In genomic region chr10:127381743-127382134, GRCm38 (mm10) we compare ENCODE assay signal across 9 mouse cellular contexts. TPM values are rescaled to one million over a fixed set of nuclear protein-coding genes. Genes with fewer than 3 reads are reported as not detected.
DNase-seq lines count a peak whose midpoint lies in the region; ATAC-seq and TF ChIP-seq lines count a peak whose summit lies in the region.
"Had no signal": no experiment of that assay in that cellular context is flagged by ENCODE, and none has a peak within 500 bp of the region (broad histone marks: within the 10 kb centered on the region; RNA-seq: fewer than 3 reads in every experiment).

No protein-coding gene starts in this region.

- no peaks in the 10 kb centered on the region for H3K27me3 ChIP-seq in embryonic facial prominence, embryonic 15.5 days
- H3K27me3 ChIP-seq in intestine, embryonic 16.5 days (replicated peaks; ENCODE audit: control insufficient read depth, insufficient read depth, low read length), result no peaks in the 10 kb centered on the region
- no peaks in the 10 kb centered on the region for H3K27me3 ChIP-seq in neural tube, embryonic 13.5 days

- WGBS in lung, adult 2 months, result 45% methylated on average over 2 of the region's 2 CpGs
- WGBS in embryonic facial prominence, embryonic 15.5 days, result 54% methylated on average over 2 of the region's 2 CpGs
- 51% methylated on average over 2 of the region's 2 CpGs for WGBS in intestine, embryonic 16.5 days
- 66% methylated on average over 2 of the region's 2 CpGs for WGBS in neural tube, embryonic 13.5 days

- peak overlapping the region; percentile 66; the same call in 1 of the 2 replicates for H3K9ac ChIP-seq in embryonic facial prominence, embryonic 15.5 days
- peak overlapping the region; percentile 88; the same call in 1 of the 2 replicates for H3K9ac ChIP-seq in intestine, embryonic 16.5 days (ENCODE audit: low read depth, low read length)
- H3K9ac ChIP-seq in neural tube, embryonic 13.5 days, result peak overlapping the region; percentile 91

- peaks cover 11% of the 10 kb centered on the region for H3K4me1 ChIP-seq in lung, adult 2 months (ENCODE audit: control insufficient read depth, insufficient read depth, low read length)
- peaks cover 8% of the 10 kb centered on the region for H3K4me1 ChIP-seq in embryonic facial prominence, embryonic 15.5 days
- H3K4me1 ChIP-seq in intestine, embryonic 16.5 days (ENCODE audit: control insufficient read depth, insufficient read depth, low read length), result peaks cover 16% of the 10 kb centered on the region
- H3K4me1 ChIP-seq in neural tube, embryonic 13.5 days (replicated peaks), result peaks cover 38% of the 10 kb centered on the region

- no peak for TF ChIP-seq CTCF in lung, adult 2 months (IDR thresholded peaks at IDR 0.05; ENCODE audit: insufficient read depth, low read length)

- H3K36me3 ChIP-seq in embryonic facial prominence, embryonic 15.5 days, result no peaks in the 10 kb centered on the region
- H3K36me3 ChIP-seq in intestine, embryonic 16.5 days (ENCODE audit: control insufficient read depth, insufficient read depth, low read length), result no peaks in the 10 kb centered on the region
- no peaks in the 10 kb centered on the region for H3K36me3 ChIP-seq in neural tube, embryonic 13.5 days

- ATAC-seq in embryonic facial prominence, embryonic 15.5 days (ENCODE audit: insufficient number of reproducible peaks, low FRiP score, low TSS enrichment, low read depth), result no peak
- no peak for ATAC-seq in intestine, embryonic 16.5 days
- no peak for ATAC-seq in neural tube, embryonic 13.5 days (ENCODE audit: low read depth)

- peak overlapping the region; percentile 54 for H3K4me2 ChIP-seq in embryonic facial prominence, embryonic 15.5 days (replicated peaks)
- peak overlapping the region; percentile 73 for H3K4me2 ChIP-seq in intestine, embryonic 16.5 days (ENCODE audit: low read depth, low read length)
- H3K4me2 ChIP-seq in neural tube, embryonic 13.5 days, result peak overlapping the region; percentile 74

- DNase-seq in lung, adult 2 months, result no peak
- DNase-seq in lung, postnatal 10 days, result no peak
- DNase-seq in layer of hippocampus, postnatal 36 days, result no peak
- no peak for DNase-seq in spleen, adult 18-20 months
- DNase-seq in gastrocnemius, postnatal 14 days, result no peak
- DNase-seq: kidney, postnatal 14 days had no signal

- no peak for TF ChIP-seq POLR2A in lung, adult 2 months (IDR thresholded peaks at IDR 0.05; ENCODE audit: borderline replicate concordance, extremely low read depth, low read depth, low read length)

- intact Hi-C loops in gastrocnemius, postnatal 14 days (cut with DNase I; ENCODE audit: low total_unique reads), result no loop called here

- H3K4me3 ChIP-seq in lung, adult 2 months (replicated peaks; ENCODE audit: extremely low read depth, low read depth, low read length), result peak overlapping the region; percentile 24
- H3K4me3 ChIP-seq in embryonic facial prominence, embryonic 15.5 days (replicated peaks), result peak overlapping the region; percentile 74
- peak overlapping the region; percentile 75 for H3K4me3 ChIP-seq in intestine, embryonic 16.5 days (ENCODE audit: low read length)
- peak overlapping the region; percentile 71 for H3K4me3 ChIP-seq in neural tube, embryonic 13.5 days

- peak overlapping the region; percentile 94 for H3K27ac ChIP-seq in embryonic facial prominence, embryonic 15.5 days (replicated peaks)
- peak overlapping the region; percentile 94; the same call in 1 of the 2 replicates for H3K27ac ChIP-seq in intestine, embryonic 16.5 days (ENCODE audit: low read length)
- peak overlapping the region; percentile 96; the same call in 1 of the 2 replicates for H3K27ac ChIP-seq in neural tube, embryonic 13.5 days (replicated peaks)

- no peaks in the 10 kb centered on the region for H3K9me3 ChIP-seq in embryonic facial prominence, embryonic 15.5 days (replicated peaks)
- no peaks in the 10 kb centered on the region for H3K9me3 ChIP-seq in intestine, embryonic 16.5 days (ENCODE audit: control insufficient read depth, low read length)
- H3K9me3 ChIP-seq in neural tube, embryonic 13.5 days, result no peaks in the 10 kb centered on the region

RNA-seq across cellular contexts. Expression of gene R3hdm2, which starts 1.6 kb away (rescaled TPM):
- polyA plus RNA-seq in lung, adult 2 months (2012; rRNA removed), result 90.3 and 129 TPM in 2 replicates
- polyA plus RNA-seq in embryonic facial prominence, embryonic 15.5 days (2015; fragmentation: Nextera tagmentation; extraction: Ambion mirVana), result 40.0 and 40.1 TPM in 2 replicates
- 17.7 and 18.3 TPM in 2 replicates for polyA plus RNA-seq in intestine, embryonic 16.5 days (2015; fragmentation: Nextera tagmentation; extraction: Ambion mirVana)
- 30.6 and 33.3 TPM in 2 replicates for polyA plus RNA-seq in neural tube, embryonic 13.5 days (2015; fragmentation: Nextera tagmentation; extraction: Ambion mirVana)
- 100 to 1,000 TPM; 153 to 163 TPM for total RNA-seq in layer of hippocampus, postnatal 36 days (2021)
- total RNA-seq in gastrocnemius, postnatal 14 days (2021), result 10 to 100 TPM; 84.1 to 89.2 TPM

RNA-seq across cellular contexts. Expression of gene Inhbc, which starts 11.5 kb away (rescaled TPM):
- not detected in 2 replicates for polyA plus RNA-seq in lung, adult 2 months (2012; rRNA removed)
- polyA plus RNA-seq in embryonic facial prominence, embryonic 15.5 days (2015; fragmentation: Nextera tagmentation; extraction: Ambion mirVana), result 0.12 TPM in 1 of 2 replicates, not detected in the other
- polyA plus RNA-seq in intestine, embryonic 16.5 days (2015; fragmentation: Nextera tagmentation; extraction: Ambion mirVana), result not detected in 2 replicates
- not detected in 2 replicates for polyA plus RNA-seq in neural tube, embryonic 13.5 days (2015; fragmentation: Nextera tagmentation; extraction: Ambion mirVana)
- not detected for total RNA-seq in layer of hippocampus, postnatal 36 days (2021)
- total RNA-seq in gastrocnemius, postnatal 14 days (2021), result not detected

RNA-seq across cellular contexts. Expression of gene Inhbe, which starts 27.5 kb away (rescaled TPM):
- polyA plus RNA-seq in lung, adult 2 months (2012; rRNA removed), result 0.02 TPM in 1 of 2 replicates, not detected in the other
- polyA plus RNA-seq in embryonic facial prominence, embryonic 15.5 days (2015; fragmentation: Nextera tagmentation; extraction: Ambion mirVana), result 0.05 and 0.07 TPM in 2 replicates
- not detected in 2 replicates for polyA plus RNA-seq in intestine, embryonic 16.5 days (2015; fragmentation: Nextera tagmentation; extraction: Ambion mirVana)
- not detected in 2 replicates for polyA plus RNA-seq in neural tube, embryonic 13.5 days (2015; fragmentation: Nextera tagmentation; extraction: Ambion mirVana)
- total RNA-seq in layer of hippocampus, postnatal 36 days (2021), result not detected
- not detected for total RNA-seq in gastrocnemius, postnatal 14 days (2021)

RNA-seq across cellular contexts. Expression of gene Gli1, which starts 40.0 kb away (rescaled TPM):
- polyA plus RNA-seq in lung, adult 2 months (2012; rRNA removed), result 11.1 and 11.2 TPM in 2 replicates
- 15.7 and 16.1 TPM in 2 replicates for polyA plus RNA-seq in embryonic facial prominence, embryonic 15.5 days (2015; fragmentation: Nextera tagmentation; extraction: Ambion mirVana)
- polyA plus RNA-seq in intestine, embryonic 16.5 days (2015; fragmentation: Nextera tagmentation; extraction: Ambion mirVana), result 6.6 and 7.6 TPM in 2 replicates
- polyA plus RNA-seq in neural tube, embryonic 13.5 days (2015; fragmentation: Nextera tagmentation; extraction: Ambion mirVana), result 2.2 and 2.9 TPM in 2 replicates
- total RNA-seq in layer of hippocampus, postnatal 36 days (2021), result 1 to 10 TPM; 2.4 to 3.2 TPM
- 1 to 10 TPM; 2.3 to 2.7 TPM for total RNA-seq in gastrocnemius, postnatal 14 days (2021)

RNA-seq across cellular contexts. Expression of gene Arhgap9, which starts 60.0 kb away (rescaled TPM):
- 18.2 and 19.2 TPM in 2 replicates for polyA plus RNA-seq in lung, adult 2 months (2012; rRNA removed)
- 5.1 and 5.2 TPM in 2 replicates for polyA plus RNA-seq in embryonic facial prominence, embryonic 15.5 days (2015; fragmentation: Nextera tagmentation; extraction: Ambion mirVana)
- 7.9 and 9.0 TPM in 2 replicates for polyA plus RNA-seq in intestine, embryonic 16.5 days (2015; fragmentation: Nextera tagmentation; extraction: Ambion mirVana)
- 1.0 and 1.4 TPM in 2 replicates for polyA plus RNA-seq in neural tube, embryonic 13.5 days (2015; fragmentation: Nextera tagmentation; extraction: Ambion mirVana)
- total RNA-seq in layer of hippocampus, postnatal 36 days (2021), result 1 to 10 TPM in 1 of 2 experiments, under 1 TPM in 1; 0.86 to 1.0 TPM
- 1 to 10 TPM; 1.3 to 2.1 TPM for total RNA-seq in gastrocnemius, postnatal 14 days (2021)

Comparison
In these comparisons a context has a peak if more than half of its experiments do, and no peak if none do; other contexts are left out.
1. H3K4me3 ChIP-seq: peak in every context shown above with its lines; median percentile 75 in intestine, embryonic 16.5 days; 74 in embryonic facial prominence, embryonic 15.5 days; 71 in neural tube, embryonic 13.5 days; 24 in lung, adult 2 months.